Mouse (Mus musculus): ENCODE measurements around the gene Sh3bgrl2. TPM values are rescaled to one million over a fixed set of nuclear protein-coding genes. Genes with fewer than 3 reads are reported as not detected.

The Sh3bgrl2 gene
- polyA plus RNA-seq, 1 experiment = 3.4 TPM

DNA sequence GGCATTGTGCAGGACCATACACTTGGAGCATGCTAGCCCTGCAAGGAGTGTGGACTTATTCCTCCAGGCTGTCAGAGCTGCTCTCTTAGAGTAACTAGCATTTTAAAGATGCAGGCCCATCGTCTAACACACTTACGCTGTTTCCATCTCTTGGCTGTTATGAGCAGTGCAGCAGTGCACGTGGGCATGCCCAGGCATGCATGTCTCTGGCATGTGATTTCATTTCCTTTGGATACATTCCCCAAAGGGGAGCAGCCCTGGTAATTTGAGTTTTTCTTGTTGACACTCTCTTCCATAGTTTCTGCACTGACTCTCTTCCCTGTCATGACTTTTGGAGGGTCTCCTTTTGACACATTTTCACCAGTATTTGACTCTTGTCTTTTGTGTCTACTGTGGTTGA lies 20.8 kb downstream of the Sh3bgrl2 start:
- Histone ChIP-seq H3ac (ENCODE audit: control insufficient read depth, insufficient read length, low read depth) (no peak overlapping the region), H3K79me2 (ENCODE audit: control insufficient read depth, insufficient read depth) (no peaks in the 10 kb centered on the region), H3K79me3 (ENCODE audit: low read depth) (no peaks in the 10 kb centered on the region), H3K36me3 (ENCODE audit: control insufficient read depth, insufficient read depth) (no peaks in the 10 kb centered on the region), H3K4me3 (ENCODE audit: insufficient read depth, poor library complexity, severe bottlenecking) (no peak overlapping the region), H3K27me3 (ENCODE audit: control insufficient read depth, insufficient read depth, insufficient read length) (no peaks in the 10 kb centered on the region)
- TF ChIP-seq CEBPB (IDR thresholded peaks at IDR 0.05; ENCODE audit: low read depth) (no peak), MYOD1 (IDR thresholded peaks at IDR 0.05; ENCODE audit: control insufficient read depth, insufficient read length, low read depth) (no peak), MYOG (IDR thresholded peaks at IDR 0.05; ENCODE audit: control insufficient read depth, extremely low read depth, insufficient read length) (no peak), MAX (IDR thresholded peaks at IDR 0.05) (no peak), CTCF (IDR thresholded peaks at IDR 0.05; ENCODE audit: control insufficient read depth, insufficient read depth, insufficient read length) (no peak), FOSL1 (IDR thresholded peaks at IDR 0.05; ENCODE audit: insufficient read depth, low read length, poor library complexity, severe bottlenecking) (no peak), USF1 (IDR thresholded peaks at IDR 0.05; ENCODE audit: low read depth) (no peak)

DNA sequence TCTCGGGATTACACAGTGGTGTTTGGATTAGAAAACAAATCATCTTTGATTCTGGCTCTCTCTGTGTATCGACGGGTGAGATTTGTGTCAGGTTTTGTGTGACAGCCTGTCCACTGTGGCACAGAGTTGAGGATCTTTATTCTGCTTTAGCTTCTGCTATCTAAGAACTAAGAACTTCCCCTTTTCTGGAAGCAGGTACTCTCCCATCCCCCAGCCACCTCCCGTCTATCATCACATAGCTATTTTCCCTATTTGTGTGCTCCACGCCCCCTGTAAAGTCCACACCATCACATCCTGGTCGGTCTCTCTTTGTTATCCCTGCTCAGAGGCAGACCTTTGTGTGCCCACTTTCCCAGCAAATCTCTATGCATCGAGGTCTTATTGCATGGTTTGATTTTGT lies 21.8 kb downstream of the Sh3bgrl2 start:
- H3K4me3 ChIP-seq (ENCODE audit: insufficient read depth, poor library complexity, severe bottlenecking) = no peak overlapping the region
- no peaks in the 10 kb centered on the region for H3K79me2 ChIP-seq (ENCODE audit: control insufficient read depth, insufficient read depth)
- H3ac ChIP-seq (ENCODE audit: control insufficient read depth, insufficient read length, low read depth) = no peak overlapping the region
- no peaks in the 10 kb centered on the region for H3K36me3 ChIP-seq (ENCODE audit: control insufficient read depth, insufficient read depth)
- no peaks in the 10 kb centered on the region for H3K27me3 ChIP-seq (ENCODE audit: control insufficient read depth, insufficient read depth, insufficient read length)
- TF ChIP-seq MYOD1 (IDR thresholded peaks at IDR 0.05; ENCODE audit: control insufficient read depth, insufficient read length, low read depth) (no peak), CEBPB (IDR thresholded peaks at IDR 0.05; ENCODE audit: low read depth) (no peak), MYOG (IDR thresholded peaks at IDR 0.05; ENCODE audit: control insufficient read depth, extremely low read depth, insufficient read length) (no peak), FOSL1 (IDR thresholded peaks at IDR 0.05; ENCODE audit: insufficient read depth, low read length, poor library complexity, severe bottlenecking) (no peak), MAX (IDR thresholded peaks at IDR 0.05) (no peak), CTCF (IDR thresholded peaks at IDR 0.05; ENCODE audit: control insufficient read depth, insufficient read depth, insufficient read length) (no peak), USF1 (IDR thresholded peaks at IDR 0.05; ENCODE audit: low read depth) (no peak)
- H3K79me3 ChIP-seq (ENCODE audit: low read depth) = no peaks in the 10 kb centered on the region

- no peak overlapping the region for H3ac ChIP-seq (ENCODE audit: control insufficient read depth, insufficient read length, low read depth)
- no peak overlapping the region for H3K4me3 ChIP-seq (ENCODE audit: insufficient read depth, poor library complexity, severe bottlenecking)
- TF ChIP-seq MYOG (IDR thresholded peaks at IDR 0.05; ENCODE audit: control insufficient read depth, extremely low read depth, insufficient read length) (no peak), FOSL1 (IDR thresholded peaks at IDR 0.05; ENCODE audit: insufficient read depth, low read length, poor library complexity, severe bottlenecking) (no peak), MYOD1 (IDR thresholded peaks at IDR 0.05; ENCODE audit: control insufficient read depth, insufficient read length, low read depth) (no peak), USF1 (IDR thresholded peaks at IDR 0.05; ENCODE audit: low read depth) (no peak), CTCF (IDR thresholded peaks at IDR 0.05; ENCODE audit: control insufficient read depth, insufficient read depth, insufficient read length) (no peak), MAX (IDR thresholded peaks at IDR 0.05) (no peak), CEBPB (IDR thresholded peaks at IDR 0.05; ENCODE audit: low read depth) (no peak)
- no peaks in the 10 kb centered on the region for H3K79me2 ChIP-seq (ENCODE audit: control insufficient read depth, insufficient read depth)
- no peaks in the 10 kb centered on the region for H3K27me3 ChIP-seq (ENCODE audit: control insufficient read depth, insufficient read depth, insufficient read length)
- H3K79me3 ChIP-seq (ENCODE audit: low read depth) = no peaks in the 10 kb centered on the region
- H3K36me3 ChIP-seq (ENCODE audit: control insufficient read depth, insufficient read depth) = no peaks in the 10 kb centered on the region
Observed at GRCm38 (mm10) chr9:83571315-83571714, 23.2 kb downstream of the Sh3bgrl2 start.

GRCm38 (mm10) chr9:83572326-83572725 lies 24.2 kb downstream of the Sh3bgrl2 start:
- Histone ChIP-seq H3ac (ENCODE audit: control insufficient read depth, insufficient read length, low read depth) (no peak overlapping the region), H3K36me3 (ENCODE audit: control insufficient read depth, insufficient read depth) (no peaks in the 10 kb centered on the region), H3K79me3 (ENCODE audit: low read depth) (no peaks in the 10 kb centered on the region), H3K4me3 (ENCODE audit: insufficient read depth, poor library complexity, severe bottlenecking) (no peak overlapping the region), H3K79me2 (ENCODE audit: control insufficient read depth, insufficient read depth) (no peaks in the 10 kb centered on the region), H3K27me3 (ENCODE audit: control insufficient read depth, insufficient read depth, insufficient read length) (no peaks in the 10 kb centered on the region)
- TF ChIP-seq MAX (IDR thresholded peaks at IDR 0.05) (no peak), MYOD1 (IDR thresholded peaks at IDR 0.05; ENCODE audit: control insufficient read depth, insufficient read length, low read depth) (no peak), FOSL1 (IDR thresholded peaks at IDR 0.05; ENCODE audit: insufficient read depth, low read length, poor library complexity, severe bottlenecking) (no peak), CEBPB (IDR thresholded peaks at IDR 0.05; ENCODE audit: low read depth) (no peak), CTCF (IDR thresholded peaks at IDR 0.05; ENCODE audit: control insufficient read depth, insufficient read depth, insufficient read length) (no peak), MYOG (IDR thresholded peaks at IDR 0.05; ENCODE audit: control insufficient read depth, extremely low read depth, insufficient read length) (no peak)

- TF ChIP-seq MYOD1 (IDR thresholded peaks at IDR 0.05; ENCODE audit: control insufficient read depth, insufficient read length, low read depth) = no peak
- TF ChIP-seq CEBPB (IDR thresholded peaks at IDR 0.05; ENCODE audit: low read depth) = no peak
- TF ChIP-seq MAX (IDR thresholded peaks at IDR 0.05) = no peak
- no peak for TF ChIP-seq MYOG (IDR thresholded peaks at IDR 0.05; ENCODE audit: control insufficient read depth, extremely low read depth, insufficient read length)
- no peak for TF ChIP-seq USF1 (IDR thresholded peaks at IDR 0.05; ENCODE audit: low read depth)
- no peak for TF ChIP-seq CTCF (IDR thresholded peaks at IDR 0.05; ENCODE audit: control insufficient read depth, insufficient read depth, insufficient read length)
- TF ChIP-seq FOSL1 (IDR thresholded peaks at IDR 0.05; ENCODE audit: insufficient read depth, low read length, poor library complexity, severe bottlenecking) = no peak
- H3K27me3 ChIP-seq (ENCODE audit: control insufficient read depth, insufficient read depth, insufficient read length) = no peaks in the 10 kb centered on the region
- H3K4me3 ChIP-seq (ENCODE audit: insufficient read depth, poor library complexity, severe bottlenecking) = no peak overlapping the region
- H3K36me3 ChIP-seq (ENCODE audit: control insufficient read depth, insufficient read depth) = no peaks in the 10 kb centered on the region
- H3K79me3 ChIP-seq (ENCODE audit: low read depth) = no peaks in the 10 kb centered on the region
- no peak overlapping the region for H3ac ChIP-seq (ENCODE audit: control insufficient read depth, insufficient read length, low read depth)
- no peaks in the 10 kb centered on the region for H3K79me2 ChIP-seq (ENCODE audit: control insufficient read depth, insufficient read depth)
Observed at GRCm38 (mm10) chr9:83572870-83573269, 24.7 kb downstream of the Sh3bgrl2 start.

DNA sequence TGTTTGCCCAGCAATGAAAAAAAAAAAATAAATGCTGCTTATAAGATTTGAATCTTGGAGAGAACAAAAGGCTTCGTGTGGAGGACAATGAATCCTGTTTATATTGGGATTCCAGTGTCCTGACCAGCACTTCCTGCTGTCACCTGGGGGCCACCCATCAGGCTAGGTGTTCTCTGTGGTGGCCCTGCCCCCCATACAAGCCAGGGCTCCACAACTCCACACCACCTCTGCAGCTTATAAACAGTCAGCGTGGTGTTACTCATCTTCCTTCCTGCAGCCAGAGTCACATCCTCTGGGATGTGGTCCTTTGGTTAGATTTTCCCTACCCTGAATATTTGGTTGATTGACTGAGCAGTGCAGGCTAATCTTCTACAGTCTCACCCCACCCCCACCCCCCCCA lies 25.5 kb downstream of the Sh3bgrl2 start:
- TF ChIP-seq MYOD1 (IDR thresholded peaks at IDR 0.05; ENCODE audit: control insufficient read depth, insufficient read length, low read depth) = no peak
- no peak for TF ChIP-seq CEBPB (IDR thresholded peaks at IDR 0.05; ENCODE audit: low read depth)
- no peak for TF ChIP-seq MAX (IDR thresholded peaks at IDR 0.05)
- TF ChIP-seq CTCF (IDR thresholded peaks at IDR 0.05; ENCODE audit: control insufficient read depth, insufficient read depth, insufficient read length) = no peak
- TF ChIP-seq FOSL1 (IDR thresholded peaks at IDR 0.05; ENCODE audit: insufficient read depth, low read length, poor library complexity, severe bottlenecking) = no peak
- no peak for TF ChIP-seq MYOG (IDR thresholded peaks at IDR 0.05; ENCODE audit: control insufficient read depth, extremely low read depth, insufficient read length)
- no peak for TF ChIP-seq USF1 (IDR thresholded peaks at IDR 0.05; ENCODE audit: low read depth)
- H3K79me2 ChIP-seq (ENCODE audit: control insufficient read depth, insufficient read depth) = no peaks in the 10 kb centered on the region
- H3K36me3 ChIP-seq (ENCODE audit: control insufficient read depth, insufficient read depth) = no peaks in the 10 kb centered on the region
- no peaks in the 10 kb centered on the region for H3K27me3 ChIP-seq (ENCODE audit: control insufficient read depth, insufficient read depth, insufficient read length)
- H3ac ChIP-seq (ENCODE audit: control insufficient read depth, insufficient read length, low read depth) = no peak overlapping the region
- H3K79me3 ChIP-seq (ENCODE audit: low read depth) = no peaks in the 10 kb centered on the region
- H3K4me3 ChIP-seq (ENCODE audit: insufficient read depth, poor library complexity, severe bottlenecking) = no peak overlapping the region
